Mouse (Mus musculus) layer of hippocampus, postnatal 25 days (tissue): ENCODE data around the gene 9130023H24Rik. TPM values are rescaled to one million over a fixed set of nuclear protein-coding genes. Genes with fewer than 3 reads are reported as not detected.

ENCODE experiments used
- DNase-seq, 2 experiments: peaks; one replicate each; pipeline ENCODE4 v3.0.0; 2022; ENCODE audit warnings: mixed read lengths in 2 of 2, low spot score in 1 of 2; ENCODE audit errors: extremely low spot score in 1 of 2
- total RNA-seq, 2 experiments: library from RNA; stranded (reverse); gene quantifications; 2 replicates each; pipeline ENCODE4 v1.2.3; 2021

9130023H24Rik gene
- total RNA-seq, result 1 to 10 TPM; 3.6 to 3.9 TPM

- DNase-seq, result peak; percentile 97 to 98
Observed at GRCm38 (mm10) chr7:128237927-128238778, at the start of gene 9130023H24Rik. TSS of gene 9130023H24Rik (minus strand) at chr7:128238031.

DNA sequence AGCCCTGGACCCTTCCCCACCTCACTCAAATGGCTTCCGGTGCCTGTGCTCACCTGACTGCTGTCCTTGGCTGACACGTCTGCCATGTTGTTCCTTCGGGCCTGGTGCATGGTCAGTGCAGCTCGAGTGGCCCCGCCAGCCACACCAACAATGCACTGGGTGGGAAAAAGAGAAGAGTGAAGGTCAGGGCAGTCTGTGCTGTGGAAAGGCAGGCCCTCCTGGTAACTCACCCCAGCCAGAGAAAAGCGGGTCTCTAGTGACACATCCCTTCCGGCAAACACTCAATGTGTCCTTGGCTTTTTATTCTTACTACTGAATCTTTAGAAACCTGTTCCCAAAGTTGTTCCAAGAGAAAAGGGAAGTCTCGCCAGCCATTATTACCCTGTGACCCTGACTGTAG is 47.2 kb upstream of the 9130023H24Rik start:
- DNase-seq, result no peak

GRCm38 (mm10) chr7:128284047-128284446 is 46.2 kb upstream of the 9130023H24Rik start:
- DNase-seq, result no peak

DNA sequence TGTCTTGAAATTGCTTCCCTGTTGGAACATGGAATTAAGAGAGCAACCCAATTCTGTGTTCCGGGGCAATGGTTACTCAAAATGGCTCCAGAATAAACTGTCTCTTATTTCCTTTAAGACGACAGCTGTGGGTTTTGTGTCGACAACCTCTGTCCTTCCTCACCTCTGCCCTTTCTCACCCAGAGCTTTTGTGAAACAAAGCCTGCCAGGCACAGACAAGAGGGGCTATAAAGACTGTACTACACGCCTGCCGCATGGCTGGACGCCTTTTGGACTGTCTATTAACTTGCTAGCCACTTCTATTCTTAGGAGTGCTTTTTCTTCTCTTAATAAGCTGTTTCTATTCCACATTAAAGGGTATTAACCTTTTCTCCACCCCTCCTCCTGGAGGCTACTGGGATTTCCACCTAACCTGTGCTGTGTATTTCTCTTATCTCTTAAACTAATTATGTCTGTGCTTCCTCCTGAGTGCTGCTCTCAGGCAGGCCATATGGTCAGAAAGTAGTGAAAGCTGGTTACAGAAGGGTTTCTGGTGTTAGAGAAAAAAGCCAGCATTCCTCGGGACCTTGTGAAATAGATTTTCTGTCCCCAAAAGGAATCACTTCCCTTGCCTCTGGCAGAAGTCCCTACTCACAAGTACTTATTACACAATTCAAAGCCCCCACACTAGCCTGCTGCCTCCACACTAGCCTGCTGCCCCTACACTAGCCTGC is 44.9 kb upstream of the 9130023H24Rik start:
- DNase-seq, result no peak

DNA sequence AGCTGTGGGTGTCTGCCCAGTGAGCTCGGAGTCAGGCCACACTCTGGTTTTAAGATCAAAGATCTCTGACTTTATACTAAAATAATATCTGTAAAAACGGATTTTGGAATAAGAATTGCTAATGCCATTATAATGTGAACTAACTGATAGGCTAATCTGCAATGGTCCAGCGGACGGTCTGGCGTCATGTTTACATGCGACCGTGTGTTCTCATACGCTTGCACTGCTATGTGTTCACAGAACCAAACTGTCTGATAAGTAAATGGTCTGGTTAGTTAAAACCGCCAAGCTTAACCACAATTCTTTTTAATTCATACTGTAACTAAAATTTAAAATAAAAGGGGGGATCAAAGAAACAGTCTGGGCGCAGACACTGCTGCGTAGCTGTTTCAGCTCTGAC is 43.9 kb upstream of the 9130023H24Rik start:
- DNase-seq, result no peak

DNA sequence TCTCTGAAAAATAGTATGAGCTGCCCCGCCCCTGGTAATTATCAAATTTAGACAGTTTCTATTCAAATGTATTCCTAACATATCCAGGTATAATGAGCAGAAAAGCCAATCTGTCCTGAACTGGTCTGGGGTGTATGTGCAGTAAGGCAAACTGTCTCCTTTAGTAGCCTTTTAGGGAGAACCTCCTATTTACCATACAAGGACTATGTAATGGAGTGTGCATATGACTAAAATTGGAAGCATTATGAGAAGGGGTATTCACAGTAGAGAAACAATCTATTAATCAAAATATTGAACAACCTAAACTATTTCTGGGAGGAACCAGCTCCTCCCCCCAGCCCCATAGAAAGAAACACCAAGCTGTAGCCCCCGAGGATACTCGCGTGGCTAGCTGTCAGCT is 41.9 kb upstream of the 9130023H24Rik start:
- DNase-seq, result no peak

GRCm38 (mm10) chr7:128276051-128276450 is 38.2 kb upstream of the 9130023H24Rik start:
- DNase-seq, result no peak

GRCm38 (mm10) chr7:128271496-128271895 is 33.7 kb upstream of the 9130023H24Rik start:
- DNase-seq, result no peak

- no peak for DNase-seq
Observed at GRCm38 (mm10) chr7:128270431-128270850, 32.6 kb upstream of the 9130023H24Rik start.

DNA sequence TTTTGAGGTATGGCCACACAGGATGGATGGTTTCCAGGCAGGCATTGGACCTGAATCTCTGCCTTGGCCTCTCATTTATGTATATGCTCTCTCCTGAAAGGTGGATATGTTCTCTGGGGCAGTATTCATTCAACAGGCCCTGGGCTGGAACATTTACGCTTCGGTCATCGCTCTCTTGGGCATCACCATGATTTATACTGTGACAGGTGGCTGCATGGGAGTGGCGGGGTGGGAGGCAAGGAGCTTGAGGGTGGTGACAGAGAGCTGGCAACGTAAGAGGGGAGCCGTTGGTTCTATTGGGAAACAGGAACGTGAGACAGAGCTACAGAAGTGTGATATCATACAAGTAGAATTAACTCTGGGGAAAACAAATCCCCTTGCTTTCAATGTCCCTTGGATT is 30.0 kb upstream of the 9130023H24Rik start:
- DNase-seq, result no peak

DNA sequence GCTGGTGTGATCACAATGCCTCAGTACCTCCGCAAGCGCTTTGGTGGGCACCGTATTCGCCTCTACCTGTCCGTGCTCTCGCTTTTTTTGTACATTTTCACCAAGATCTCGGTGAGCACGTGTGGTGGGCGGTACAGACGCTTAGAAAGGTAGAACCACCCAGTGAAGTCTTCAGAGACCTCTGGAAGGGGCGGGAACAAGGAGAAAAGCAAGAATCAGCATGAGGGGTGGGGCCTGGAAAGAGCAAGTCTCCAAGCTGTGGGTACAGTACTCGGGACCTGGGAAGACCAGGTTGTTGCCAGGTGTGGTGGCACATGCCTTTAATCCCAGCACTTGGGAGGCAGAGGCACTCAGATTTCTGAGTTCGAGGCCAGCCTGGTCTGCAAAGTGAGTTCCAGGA is 29.6 kb upstream of the 9130023H24Rik start:
- no peak for DNase-seq

DNA sequence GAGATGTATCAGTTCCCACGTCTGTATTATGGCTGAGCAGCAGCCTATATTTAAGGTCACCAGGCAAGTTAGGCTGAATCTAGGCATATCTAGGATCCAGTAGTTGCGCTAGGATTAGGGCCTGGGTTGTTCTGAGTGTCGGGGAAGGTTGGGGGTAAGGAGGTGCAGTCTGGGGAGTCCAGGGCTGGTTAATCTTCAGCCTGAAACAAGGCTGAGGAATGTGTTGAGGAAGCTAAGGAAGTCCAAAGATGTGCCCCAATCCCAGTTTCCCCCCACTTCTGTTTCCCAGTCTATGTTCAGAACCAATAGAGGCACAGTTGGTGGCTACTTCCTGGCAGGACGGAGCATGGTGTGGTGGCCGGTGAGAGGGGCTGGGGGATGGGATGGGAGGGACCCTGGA is 28.2 kb upstream of the 9130023H24Rik start:
- no peak for DNase-seq

DNA sequence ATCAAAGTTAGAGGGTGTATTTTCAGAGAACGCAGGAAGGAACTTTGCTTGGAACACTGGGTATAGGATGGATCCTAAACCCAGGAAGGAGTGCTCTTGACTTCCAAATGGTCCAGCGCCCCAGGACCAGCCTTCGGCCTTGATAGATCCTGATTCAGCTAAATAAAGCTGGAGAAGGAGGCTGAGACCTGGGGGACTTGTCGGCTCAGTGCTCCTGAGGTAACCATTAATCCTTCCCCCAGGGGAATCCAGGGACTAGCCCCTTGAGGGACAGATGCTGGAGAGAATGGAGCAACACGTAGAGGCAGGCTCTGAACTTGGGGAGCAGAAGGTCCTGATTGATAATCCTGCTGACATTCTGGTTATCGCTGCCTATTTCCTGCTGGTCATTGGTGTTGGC is 27.6 kb upstream of the 9130023H24Rik start, which contains the start of gene Slc5a2:
TSS of gene Slc5a2 (plus strand) at position 247 of the 400 bp plus-strand sequence.
- DNase-seq, result no peak

- DNase-seq, result no peak
Observed at GRCm38 (mm10) chr7:128256783-128257334, 19.0 kb upstream of the 9130023H24Rik start.

DNA sequence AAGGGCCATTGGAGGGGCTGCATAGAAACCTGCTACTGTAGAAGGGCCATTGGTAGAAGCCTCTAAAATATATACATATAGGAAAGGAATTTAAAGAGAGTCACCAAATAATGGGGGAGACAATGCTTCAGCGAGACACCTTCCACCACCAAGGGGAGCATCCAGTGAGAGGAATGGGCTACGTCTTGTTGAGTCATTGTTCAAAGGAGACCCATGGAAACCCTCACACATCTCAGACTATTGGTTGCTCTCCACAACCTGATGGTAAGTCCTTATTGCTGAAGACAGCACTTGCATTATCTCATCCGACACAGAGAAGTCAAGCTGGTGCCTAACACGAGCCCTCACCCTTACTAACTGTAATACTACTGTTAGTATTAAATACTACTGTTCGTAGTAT is 17.9 kb upstream of the 9130023H24Rik start:
- no peak for DNase-seq

DNA sequence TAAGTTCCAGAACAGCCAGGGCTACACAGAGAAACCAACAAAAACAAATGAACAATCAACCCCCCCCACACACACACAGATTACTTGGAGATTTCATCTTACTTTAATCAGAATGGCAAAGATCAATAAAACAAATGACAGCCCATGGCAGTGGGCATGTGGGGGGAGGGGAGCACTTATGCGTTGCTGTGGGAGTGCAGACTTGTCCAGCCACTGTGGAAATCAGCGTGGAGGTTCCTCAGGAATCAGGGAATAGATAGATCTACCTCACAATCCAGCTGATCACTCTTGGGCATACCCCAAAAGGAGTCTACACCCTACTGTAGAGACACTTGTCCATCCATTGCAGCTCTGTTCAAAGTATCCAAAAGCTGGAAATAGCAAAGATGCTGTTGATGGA is 17.1 kb upstream of the 9130023H24Rik start:
- no peak for DNase-seq

DNA sequence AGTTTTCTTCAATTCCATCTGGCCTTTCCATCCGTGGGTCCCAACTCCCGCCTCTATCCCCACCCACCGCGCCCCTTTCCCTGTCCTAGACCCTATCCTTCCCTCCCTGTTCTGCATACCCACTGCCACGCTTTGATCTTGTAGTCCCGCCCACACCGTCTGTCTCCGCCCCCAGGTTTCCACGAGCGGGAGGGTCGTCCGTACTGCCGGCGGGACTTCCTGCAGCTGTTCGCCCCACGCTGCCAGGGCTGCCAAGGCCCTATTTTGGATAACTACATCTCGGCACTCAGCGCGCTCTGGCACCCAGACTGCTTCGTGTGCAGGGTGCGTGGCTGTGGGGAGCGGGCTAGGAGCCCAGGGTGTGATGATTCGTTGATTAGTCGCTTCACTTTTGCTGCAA is 14.8 kb upstream of the 9130023H24Rik start:
- peak; percentile 46 for DNase-seq

GRCm38 (mm10) chr7:128251946-128252345 is 14.1 kb upstream of the 9130023H24Rik start:
- DNase-seq, result no peak

DNA sequence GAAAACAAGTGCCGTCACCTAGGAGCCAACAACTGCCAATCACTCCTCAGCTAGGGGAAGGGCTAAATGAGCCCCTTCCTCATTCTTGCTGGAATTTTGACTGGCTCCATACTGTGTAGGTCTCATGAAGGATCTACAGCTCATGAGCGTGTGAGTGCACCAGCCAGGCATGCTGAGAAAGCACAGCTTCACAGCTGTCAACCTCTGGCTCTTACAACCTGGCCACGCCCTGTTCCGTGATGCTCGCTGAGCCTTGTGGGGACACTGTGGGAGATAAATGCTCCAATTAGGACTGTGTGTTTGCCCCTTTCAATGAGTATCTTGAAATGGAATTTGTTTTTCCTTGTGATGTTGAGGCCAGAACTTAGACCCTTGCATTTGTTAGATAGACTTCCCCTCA is 12.2 kb upstream of the 9130023H24Rik start:
- no peak for DNase-seq

- no peak for DNase-seq
Observed at GRCm38 (mm10) chr7:128248081-128249042, 10.5 kb upstream of the 9130023H24Rik start.
